Mouse (Mus musculus) stomach, embryonic 15.5 days (tissue): ENCODE results near the gene Unc119b. TPM values are rescaled to one million over a fixed set of nuclear protein-coding genes. Genes with fewer than 3 reads are reported as not detected.
"Not testable (repeated sequence)": the region's sequence is repeated elsewhere in the genome, so short reads cannot be mapped to it uniquely, and the experiment has no call there.

ENCODE experiments used
- ATAC-seq: fragments of 200-750 bp; cut with Nextera tagmentation; 2 replicates; pipeline ENCODE4 v1.8.0; 2017; ENCODE audit warnings: low read depth, moderate number of reproducible peaks, moderate TSS enrichment; ENCODE audit not compliant: insufficient read depth, low FRiP score
- H3K27ac ChIP-seq: fragments of 300-500 bp; sonication (generic); 2 replicates; pipeline ENCODE4 v1.5.1; 2015; ENCODE audit warnings: mild to moderate bottlenecking, inconsistent platforms
- H3K27me3 ChIP-seq: fragments of 300-500 bp; sonication (generic); replicated peaks from 2 replicates; pipeline ENCODE4 v1.6.1; 2015; ENCODE audit warnings: inconsistent platforms
- H3K36me3 ChIP-seq: fragments of 300-500 bp; sonication (generic); 2 replicates; pipeline ENCODE4 v1.6.1; 2015; ENCODE audit warnings: inconsistent platforms
- H3K4me1 ChIP-seq: fragments of 300-500 bp; sonication (generic); 2 replicates; pipeline ENCODE4 v1.6.1; 2015; ENCODE audit warnings: inconsistent platforms
- H3K4me2 ChIP-seq: fragments of 300-500 bp; sonication (generic); 2 replicates; pipeline ENCODE4 v1.6.1; 2015; ENCODE audit warnings: mild to moderate bottlenecking, inconsistent platforms
- H3K4me3 ChIP-seq: fragments of 300-500 bp; sonication (generic); replicated peaks from 2 replicates; pipeline ENCODE4 v1.5.1; 2015; ENCODE audit warnings: inconsistent platforms
- H3K9ac ChIP-seq: fragments of 300-500 bp; sonication (generic); 2 replicates; pipeline ENCODE4 v1.6.1; 2015; ENCODE audit warnings: inconsistent platforms
- H3K9me3 ChIP-seq: fragments of 300-500 bp; sonication (generic); 2 replicates; pipeline ENCODE4 v1.6.1; 2016; ENCODE audit warnings: inconsistent platforms
- WGBS: fragments of 180-500 bp; shearing (Covaris S2); methylation state at CpG from one replicate; pipeline ENCODE4 v1.1.7; 2015; 5-methylcytosine and 5-hydroxymethylcytosine counted together
- polyA plus RNA-seq: library from polyadenylated mRNA; unstranded; fragments of >200 nt; fragmentation: Nextera tagmentation; extraction: Ambion mirVana; gene quantifications from 2 replicates; pipeline ENCODE4 v1.2.1, GENCODE M21; 2015

Gene Unc119b
- polyA plus RNA-seq, 1 experiment from 2014 or later, result 29.7 TPM

DNA sequence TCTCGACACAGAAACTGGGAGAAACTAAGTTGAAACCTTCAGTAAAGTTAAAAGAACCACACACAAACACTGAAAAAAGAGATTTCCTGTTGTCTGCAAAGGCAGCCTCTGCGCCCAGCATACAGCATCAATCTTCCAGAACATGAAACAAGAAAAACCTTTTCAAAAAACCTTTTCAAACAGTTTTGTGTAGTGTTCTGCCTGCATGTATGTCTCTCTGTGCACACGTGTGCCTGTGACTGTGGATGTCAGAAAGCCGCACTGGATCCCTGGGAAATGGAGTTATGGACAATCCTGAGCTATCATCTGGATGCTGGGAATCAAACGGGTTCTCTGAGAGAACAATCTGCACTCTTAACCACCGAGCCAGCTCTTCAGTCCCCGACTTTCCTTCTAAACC, 21.6 kb upstream of the Unc119b start:
- H3K27me3 ChIP-seq, result no peaks in the 10 kb centered on the region
- H3K36me3 ChIP-seq, result no peaks in the 10 kb centered on the region
- no peaks in the 10 kb centered on the region for H3K9me3 ChIP-seq
- H3K4me2 ChIP-seq, result peak overlapping the region; percentile 82
- peak overlapping the region; percentile 63 for H3K27ac ChIP-seq
- 39% methylated on average over 7 of the region's 7 CpGs for WGBS
- ATAC-seq, result no peak
- peaks cover 45% of the 10 kb centered on the region for H3K4me1 ChIP-seq
- peak overlapping the region; percentile 33; the same call in 1 of the 2 replicates for H3K9ac ChIP-seq
- H3K4me3 ChIP-seq, result peak overlapping the region; percentile 86

DNA sequence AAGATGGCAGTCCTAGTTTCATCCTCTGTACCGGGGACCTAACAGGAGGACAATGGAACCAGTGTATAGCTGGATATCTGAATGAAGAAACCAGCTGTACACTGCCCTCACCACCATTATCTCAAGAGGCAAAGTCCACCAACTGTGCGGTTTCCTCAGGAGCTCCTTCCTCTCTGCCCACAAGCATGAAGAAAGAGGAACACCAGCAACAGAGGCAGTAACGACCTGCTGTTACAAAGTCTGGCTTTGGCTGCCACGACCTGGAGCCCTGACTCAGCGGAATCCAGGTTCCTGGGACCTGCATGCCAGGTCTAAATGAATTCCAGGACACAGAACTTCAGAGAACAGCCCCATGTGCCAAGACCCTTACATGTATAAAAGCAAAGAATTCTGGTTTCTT, 21.1 kb upstream of the Unc119b start:
- H3K4me3 ChIP-seq, result peak overlapping the region; percentile 86
- 27% methylated on average over 5 of the region's 5 CpGs for WGBS
- no peaks in the 10 kb centered on the region for H3K27me3 ChIP-seq
- H3K9me3 ChIP-seq, result no peaks in the 10 kb centered on the region
- H3K4me2 ChIP-seq, result peak overlapping the region; percentile 82
- no peak overlapping the region for H3K9ac ChIP-seq
- H3K27ac ChIP-seq, result peak overlapping the region; percentile 63
- no peak for ATAC-seq
- H3K36me3 ChIP-seq, result peaks cover 4% of the 10 kb centered on the region
- H3K4me1 ChIP-seq, result peaks cover 43% of the 10 kb centered on the region

DNA sequence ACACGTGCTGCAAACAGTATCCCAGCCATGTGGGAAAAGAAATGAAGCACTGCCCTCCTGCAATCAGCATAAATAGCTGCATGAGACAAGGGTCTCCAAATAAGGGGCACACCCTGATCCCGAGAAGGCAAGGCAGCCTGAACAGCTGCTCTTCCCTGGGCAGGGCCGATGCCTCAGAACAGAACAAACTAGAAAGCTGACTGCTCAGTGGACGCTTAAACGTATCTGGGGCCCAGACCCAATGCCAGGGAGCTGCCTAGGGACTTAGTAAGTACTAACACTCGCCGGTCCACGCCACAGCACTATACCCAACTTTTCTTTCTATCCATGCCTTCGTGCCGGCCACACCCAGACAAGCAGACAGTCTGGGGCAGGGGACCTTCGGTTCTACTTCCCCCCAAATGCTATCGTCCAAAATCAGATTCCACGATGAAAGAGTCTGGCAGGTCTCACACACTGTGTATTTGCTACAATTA, 20.4 kb upstream of the Unc119b start:
- Histone ChIP-seq H3K27me3 (no peaks in the 10 kb centered on the region), H3K4me1 (peaks cover 43% of the 10 kb centered on the region), H3K4me2 (peak overlapping the region; percentile 82), H3K4me3 (peak overlapping the region; percentile 86), H3K9me3 (no peaks in the 10 kb centered on the region), H3K27ac (peak overlapping the region; percentile 63), H3K9ac (no peak overlapping the region), H3K36me3 (peaks cover 10% of the 10 kb centered on the region)
- WGBS, result 46% methylated on average over 13 of the region's 13 CpGs
- ATAC-seq, result no peak

DNA sequence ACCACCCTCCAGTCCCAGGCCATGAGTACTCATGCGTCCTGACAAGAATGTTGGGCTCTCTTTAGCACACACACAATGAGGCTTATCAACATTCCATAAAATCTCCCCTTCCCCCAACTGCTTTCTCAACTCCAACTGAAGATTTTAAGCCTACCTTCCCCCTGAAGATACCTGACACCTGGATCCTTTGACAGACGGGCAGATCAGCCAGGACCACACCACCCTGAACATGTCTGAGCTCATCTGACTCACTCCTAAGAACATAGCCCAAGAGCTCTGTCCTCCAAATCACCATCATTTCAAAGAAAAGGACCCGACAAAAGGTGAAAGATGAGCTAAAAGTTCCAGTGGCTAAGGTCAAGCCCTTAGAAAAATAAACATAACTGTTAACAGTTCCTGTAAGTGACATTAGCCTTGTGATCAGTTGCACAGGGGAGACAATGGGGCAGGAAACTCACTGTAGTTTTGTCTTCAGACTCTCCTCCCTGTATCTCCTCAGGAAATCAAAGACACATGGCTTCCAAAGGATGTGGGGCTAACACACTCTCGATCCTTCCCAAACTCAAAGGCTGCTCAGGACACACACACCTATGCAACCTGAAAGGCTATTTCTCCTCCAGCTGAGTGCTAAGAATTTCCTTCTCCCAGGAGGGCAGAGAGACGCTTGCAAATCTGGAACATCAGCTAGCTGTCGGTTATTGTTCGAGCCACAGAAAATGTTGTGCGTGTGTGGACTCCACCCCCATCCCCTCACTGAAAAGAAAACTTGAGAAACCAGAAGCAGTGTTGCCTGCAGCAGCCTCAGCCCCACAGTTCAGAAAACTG, 17.6 kb upstream of the Unc119b start:
- peak overlapping the region; percentile 41; the same call in 1 of the 2 replicates for H3K27ac ChIP-seq
- no peak for ATAC-seq
- H3K9me3 ChIP-seq, result no peaks in the 10 kb centered on the region
- peaks cover 32% of the 10 kb centered on the region for H3K36me3 ChIP-seq
- no peak overlapping the region for H3K4me3 ChIP-seq
- no peak overlapping the region for H3K9ac ChIP-seq
- 35% methylated on average over 8 of the region's 8 CpGs for WGBS
- no peaks in the 10 kb centered on the region for H3K27me3 ChIP-seq
- peak overlapping the region; percentile 6; the same call in 1 of the 2 replicates for H3K4me2 ChIP-seq
- peaks cover 38% of the 10 kb centered on the region for H3K4me1 ChIP-seq

DNA sequence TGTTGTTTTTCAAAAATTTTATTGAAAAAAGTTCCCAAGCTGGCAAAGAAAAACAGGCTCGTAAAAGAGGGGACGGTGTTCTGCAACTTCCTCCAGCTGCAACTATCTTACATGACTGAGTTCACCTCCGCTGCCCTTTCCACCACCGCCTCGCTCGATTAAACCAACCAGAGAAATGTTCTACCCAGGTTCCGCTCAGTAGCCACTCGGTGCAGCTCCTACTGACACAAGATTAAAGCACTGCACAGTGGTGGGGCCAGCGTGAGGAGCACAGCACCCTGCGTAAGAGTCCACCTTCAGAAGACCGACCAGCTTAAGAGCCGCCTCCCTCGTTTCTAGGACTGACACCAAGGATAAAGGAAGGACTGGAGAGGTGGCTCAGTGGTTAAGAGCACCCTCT, 16.7 kb upstream of the Unc119b start:
- no peak for ATAC-seq
- H3K4me3 ChIP-seq, result no peak overlapping the region
- no peaks in the 10 kb centered on the region for H3K27me3 ChIP-seq
- peaks cover 40% of the 10 kb centered on the region for H3K36me3 ChIP-seq
- no peak overlapping the region for H3K9ac ChIP-seq
- H3K4me2 ChIP-seq, result no peak overlapping the region
- peaks cover 37% of the 10 kb centered on the region for H3K4me1 ChIP-seq
- H3K27ac ChIP-seq, result no peak overlapping the region
- WGBS, result 85% methylated on average over 13 of the region's 13 CpGs
- H3K9me3 ChIP-seq, result no peaks in the 10 kb centered on the region

DNA sequence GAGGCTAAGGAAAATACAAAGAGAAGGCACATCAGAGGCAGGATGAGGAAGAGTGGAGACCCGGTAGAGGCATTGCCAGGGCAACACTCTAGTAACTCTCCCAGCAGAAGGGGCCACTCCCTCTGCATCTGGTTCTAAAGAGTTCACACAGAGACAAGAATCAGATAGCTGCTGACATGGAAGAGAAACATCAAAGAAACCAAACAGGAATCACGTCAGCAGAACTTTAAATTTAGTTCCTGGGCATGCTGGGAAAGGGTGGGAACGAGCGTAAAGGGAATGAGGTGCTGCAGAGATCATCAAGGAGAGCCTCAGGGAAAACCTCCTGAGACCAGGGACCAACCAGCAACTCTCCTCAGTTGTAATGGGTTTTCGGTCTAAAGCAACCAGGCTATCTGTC, 16.2 kb upstream of the Unc119b start:
- Histone ChIP-seq H3K4me2 (no peak overlapping the region), H3K4me1 (peaks cover 33% of the 10 kb centered on the region), H3K9ac (no peak overlapping the region), H3K27me3 (no peaks in the 10 kb centered on the region), H3K36me3 (peaks cover 44% of the 10 kb centered on the region), H3K4me3 (no peak overlapping the region), H3K9me3 (no peaks in the 10 kb centered on the region), H3K27ac (no peak overlapping the region)
- no peak for ATAC-seq
- WGBS, result 85% methylated on average over 5 of the region's 5 CpGs

DNA sequence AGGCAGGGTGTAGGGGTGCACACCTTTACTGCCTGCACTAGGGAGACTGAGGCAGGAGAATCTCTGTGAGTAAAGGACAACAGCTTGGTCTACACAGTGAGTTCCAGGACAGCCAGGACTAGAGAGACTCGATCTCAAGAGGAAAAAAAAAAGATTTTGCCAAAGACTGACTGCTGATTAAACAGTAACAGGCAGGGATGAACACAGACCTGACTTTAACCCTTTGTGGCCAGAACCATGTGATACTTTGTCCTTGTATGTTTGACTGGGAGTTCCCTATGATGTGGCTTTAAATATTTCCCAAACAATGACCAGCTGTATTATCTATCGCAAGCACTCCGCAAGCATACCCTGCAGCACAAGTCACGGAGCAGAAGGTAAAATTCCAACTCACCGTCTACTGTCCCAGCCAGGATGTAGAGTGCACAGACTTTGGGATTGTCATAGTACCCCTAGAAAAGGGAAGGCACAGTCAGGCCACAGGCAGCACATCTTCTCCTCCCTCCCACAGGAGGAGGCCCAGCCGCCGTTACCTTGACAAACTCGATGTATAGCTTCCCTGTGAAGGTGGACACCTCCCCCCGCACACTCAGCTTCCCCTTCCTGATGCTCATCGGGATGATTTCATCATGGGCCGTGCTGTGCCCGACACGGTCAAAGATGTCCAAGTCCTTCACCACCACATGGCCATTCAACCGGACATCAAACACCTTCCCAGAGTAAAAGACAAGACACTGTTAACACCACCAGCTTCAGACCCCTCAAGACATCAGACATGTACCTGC, 15.1 kb upstream of the Unc119b start:
- no peaks in the 10 kb centered on the region for H3K9me3 ChIP-seq
- H3K9ac ChIP-seq, result no peak overlapping the region
- no peak overlapping the region for H3K4me3 ChIP-seq
- no peaks in the 10 kb centered on the region for H3K27me3 ChIP-seq
- H3K4me1 ChIP-seq, result peaks cover 21% of the 10 kb centered on the region
- H3K4me2 ChIP-seq, result no peak overlapping the region
- no peak overlapping the region for H3K27ac ChIP-seq
- ATAC-seq, result no peak
- 90% methylated on average over 14 of the region's 14 CpGs for WGBS
- H3K36me3 ChIP-seq, result peaks cover 48% of the 10 kb centered on the region

DNA sequence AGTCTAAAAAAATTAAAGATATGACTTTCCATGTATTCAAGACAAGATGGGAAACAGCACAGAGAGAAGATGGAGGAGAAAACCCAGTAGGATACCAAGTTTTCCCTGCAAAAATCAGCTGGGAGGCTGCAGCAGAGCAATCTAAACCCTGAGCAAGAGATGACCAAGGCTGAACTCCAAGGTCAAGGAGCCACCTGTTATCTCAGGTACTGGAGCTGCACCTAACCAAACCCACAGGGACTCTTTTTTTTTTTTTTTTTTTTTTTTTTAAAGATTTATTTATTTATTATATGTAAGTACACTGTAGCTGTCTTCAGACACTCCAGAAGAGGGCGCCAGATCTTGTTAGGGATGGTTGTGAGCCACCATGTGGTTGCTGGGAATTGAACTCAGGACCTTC, 14.1 kb upstream of the Unc119b start:
- Histone ChIP-seq H3K36me3 (peaks cover 48% of the 10 kb centered on the region), H3K4me1 (peaks cover 13% of the 10 kb centered on the region)
- H3K4me3 ChIP-seq, H3K9ac ChIP-seq, H3K9me3 ChIP-seq, H3K4me2 ChIP-seq, ATAC-seq, H3K27ac ChIP-seq, H3K27me3 ChIP-seq: not testable (repeated sequence)
- WGBS, result no CpG with 5 or more reads among the region's 1 CpGs

DNA sequence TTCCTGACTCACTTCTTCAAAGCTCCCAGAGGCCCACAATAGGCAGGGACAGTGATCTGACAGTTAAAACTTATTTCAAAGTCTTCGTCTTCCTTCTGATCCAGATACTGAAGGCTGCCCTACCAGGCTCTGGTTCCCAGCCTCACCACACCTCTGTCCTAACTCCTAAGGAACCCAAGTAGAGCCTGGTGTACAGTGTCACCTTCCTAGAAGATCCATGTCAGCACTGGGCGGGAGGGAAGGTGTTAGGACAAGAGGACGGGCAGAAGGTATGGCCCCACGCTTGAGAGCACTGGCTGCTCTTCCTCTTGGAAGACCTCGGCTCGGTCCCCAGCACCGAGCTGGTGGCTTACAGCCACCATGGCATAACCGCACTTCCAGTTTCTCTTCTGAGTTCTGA, 13.6 kb upstream of the Unc119b start:
- 92% methylated on average over 8 of the region's 8 CpGs for WGBS
- no peak overlapping the region for H3K4me3 ChIP-seq
- no peaks in the 10 kb centered on the region for H3K27me3 ChIP-seq
- ATAC-seq, result no peak
- H3K27ac ChIP-seq, result no peak overlapping the region
- H3K9ac ChIP-seq, result no peak overlapping the region
- peaks cover 10% of the 10 kb centered on the region for H3K4me1 ChIP-seq
- H3K4me2 ChIP-seq, result no peak overlapping the region
- H3K9me3 ChIP-seq, result no peaks in the 10 kb centered on the region
- H3K36me3 ChIP-seq, result peaks cover 48% of the 10 kb centered on the region

DNA sequence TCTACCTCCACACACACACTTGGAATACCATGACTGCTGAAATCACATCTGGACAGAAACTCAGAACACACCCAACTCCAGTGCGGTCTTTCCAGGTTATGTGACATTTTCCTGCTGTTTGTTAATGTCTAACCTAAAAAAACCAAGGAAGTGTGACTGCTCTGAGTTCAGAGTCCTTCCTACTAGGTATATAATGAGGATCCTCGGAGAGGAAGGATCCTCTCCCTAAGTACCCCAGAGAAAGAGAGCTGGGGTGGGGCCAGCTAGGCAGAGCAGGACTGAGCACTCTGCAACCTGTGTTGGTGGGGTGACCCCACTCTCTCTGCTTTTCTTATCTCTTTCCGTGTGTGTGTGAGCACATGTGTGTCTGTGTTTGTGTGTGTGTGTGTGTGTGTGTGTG, 12.6 kb upstream of the Unc119b start:
- 80% methylated on average over 3 of the region's 3 CpGs for WGBS

DNA sequence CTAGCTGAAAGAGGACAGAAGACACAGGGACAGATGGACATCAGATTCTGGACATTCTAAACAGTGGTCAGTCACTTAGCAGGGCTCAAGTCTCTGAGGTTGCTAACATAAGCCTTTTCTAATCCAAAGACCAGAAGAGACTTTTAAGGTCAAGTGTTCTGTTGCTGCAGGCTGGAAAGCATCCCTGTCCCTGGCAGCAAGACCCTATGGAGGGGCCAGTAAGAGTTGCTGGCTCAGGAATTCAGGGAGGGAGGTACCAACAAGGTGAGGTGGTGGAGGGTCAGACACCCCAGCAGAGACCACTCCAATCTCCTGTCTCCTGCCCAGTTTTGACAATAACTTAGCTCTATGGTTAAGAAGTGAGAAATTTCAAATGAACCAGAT, 12.0 kb upstream of the Unc119b start:
- no peak for ATAC-seq
- no peaks in the 10 kb centered on the region for H3K9me3 ChIP-seq
- no peak overlapping the region for H3K4me3 ChIP-seq
- no peaks in the 10 kb centered on the region for H3K27me3 ChIP-seq
- no peak overlapping the region for H3K27ac ChIP-seq
- H3K9ac ChIP-seq, result no peak overlapping the region
- no peak overlapping the region for H3K4me2 ChIP-seq
- peaks cover 51% of the 10 kb centered on the region for H3K36me3 ChIP-seq
- H3K4me1 ChIP-seq, result no peaks in the 10 kb centered on the region

More for the DNA sequence above, 12.6 kb upstream of the Unc119b start:
- Histone ChIP-seq H3K27me3 (no peaks in the 10 kb centered on the region), H3K4me1 (peaks cover under 1% of the 10 kb centered on the region; the same call in 1 of the 2 replicates), H3K4me3 (no peak overlapping the region), H3K36me3 (peaks cover 51% of the 10 kb centered on the region), H3K4me2 (no peak overlapping the region), H3K9me3 (no peaks in the 10 kb centered on the region), H3K9ac (no peak overlapping the region), H3K27ac (no peak overlapping the region)
- no peak for ATAC-seq
